Mouse (Mus musculus) Muller cell, postnatal 12 days (primary cell): ENCODE measurements around the gene Ncoa7.
"Not testable (repeated sequence)": the region's sequence is repeated elsewhere in the genome, so short reads cannot be mapped to it uniquely, and the experiment has no call there.

ENCODE experiments used
- DNase-seq: peaks from one replicate; pipeline ENCODE4 v3.0.0-alpha.2; 2015; ENCODE audit errors: inconsistent ontology term

Ncoa7 gene

GRCm38 (mm10) chr10:30787684-30788339 is 15.3 kb downstream of the Ncoa7 start:
- no peak for DNase-seq

GRCm38 (mm10) chr10:30786103-30786754 is 16.9 kb downstream of the Ncoa7 start:
- no peak for DNase-seq

- not testable (repeated sequence) for DNase-seq
Observed at GRCm38 (mm10) chr10:30780921-30781320, 22.2 kb downstream of the Ncoa7 start.

- peak; percentile 68 for DNase-seq
Observed at GRCm38 (mm10) chr10:30778240-30778639, 24.9 kb downstream of the Ncoa7 start.

GRCm38 (mm10) chr10:30775987-30776386 is 27.1 kb downstream of the Ncoa7 start:
- DNase-seq = no peak

- no peak for DNase-seq
Observed at GRCm38 (mm10) chr10:30775568-30775967, 27.6 kb downstream of the Ncoa7 start.

GRCm38 (mm10) chr10:30774396-30774795 is 28.7 kb downstream of the Ncoa7 start:
- DNase-seq = no peak

GRCm38 (mm10) chr10:30773181-30773580 is 29.9 kb downstream of the Ncoa7 start:
- no peak for DNase-seq

GRCm38 (mm10) chr10:30771417-30772158 is 31.5 kb downstream of the Ncoa7 start:
- DNase-seq = peak; percentile 47

GRCm38 (mm10) chr10:30768820-30769219 is 34.3 kb downstream of the Ncoa7 start:
- no peak for DNase-seq

- no peak for DNase-seq
Observed at GRCm38 (mm10) chr10:30768250-30768649, 34.9 kb downstream of the Ncoa7 start.

- DNase-seq = no peak
Observed at GRCm38 (mm10) chr10:30763179-30763770, 39.9 kb downstream of the Ncoa7 start.

- no peak for DNase-seq
Observed at GRCm38 (mm10) chr10:30762284-30762964, 40.7 kb downstream of the Ncoa7 start.

GRCm38 (mm10) chr10:30759360-30760147 is 43.6 kb downstream of the Ncoa7 start:
- no peak for DNase-seq

- DNase-seq = no peak
Observed at GRCm38 (mm10) chr10:30756064-30756463, 47.1 kb downstream of the Ncoa7 start.

GRCm38 (mm10) chr10:30754825-30755457 is 48.2 kb downstream of the Ncoa7 start:
- DNase-seq = no peak

GRCm38 (mm10) chr10:30754082-30754481 is 49.0 kb downstream of the Ncoa7 start:
- DNase-seq = no peak

GRCm38 (mm10) chr10:30752485-30752884 is 50.6 kb downstream of the Ncoa7 start:
- no peak for DNase-seq

GRCm38 (mm10) chr10:30751586-30751985 is 51.5 kb downstream of the Ncoa7 start:
- no peak for DNase-seq

- DNase-seq = no peak
Observed at GRCm38 (mm10) chr10:30749807-30750206, 53.3 kb downstream of the Ncoa7 start.
